In genomic region chr9:60216029-60216428, GRCm38 (mm10) we compare ENCODE assay signal across 21 mouse cellular contexts.
DNase-seq lines count a peak whose midpoint lies in the region; ATAC-seq lines count a peak whose summit lies in the region.
"Had no signal": no experiment of that assay in that cellular context is flagged by ENCODE, and none has a peak within 500 bp of the region (broad histone marks: within the 10 kb centered on the region; RNA-seq: fewer than 3 reads in every experiment).

No protein-coding gene starts in this region.

- H3K4me3 ChIP-seq in forebrain, embryonic 11.5 days (ENCODE audit: low read depth, low read length), result no peak overlapping the region
- no peak overlapping the region for H3K4me3 ChIP-seq in forebrain, embryonic 13.5 days
- H3K4me3 ChIP-seq: embryonic facial prominence, embryonic 10.5 days; forebrain, embryonic 15.5 days; heart, embryonic 13.5 days; hindbrain, embryonic 12.5 days had no signal

- H3K4me1 ChIP-seq in forebrain, embryonic 11.5 days (replicated peaks; ENCODE audit: control insufficient read depth, insufficient read depth, low read length), result no peaks in the 10 kb centered on the region
- no peaks in the 10 kb centered on the region for H3K4me1 ChIP-seq in forebrain, embryonic 13.5 days
- H3K4me1 ChIP-seq: forebrain, embryonic 15.5 days; hindbrain, embryonic 12.5 days had no signal

- peak; percentile 28 for DNase-seq in forebrain, embryonic 11.5 days (ENCODE audit: low spot score)
- DNase-seq in adrenal gland, adult (ENCODE audit: inconsistent age in 2 of 2, low spot score in 1 of 2), result peak; percentile 86 to 92
- DNase-seq in adrenal gland, postnatal 10 days, result peak; percentile 71
- DNase-seq in brain, adult 2 months (ENCODE audit: low read depth, low spot score), result peak; percentile 11
- no peak for DNase-seq in ovary, adult 18-20 months (ENCODE audit: low spot score)
- no peak for DNase-seq in cerebellum, adult 11-12 months
- DNase-seq in kidney, postnatal 25 days, result no peak
- DNase-seq: cerebellum, adult 2 months; cerebellum, postnatal 10 days; gastrocnemius, postnatal 36 days; heart, adult 11 months; heart, postnatal 4 days had no signal

- ATAC-seq in forebrain, embryonic 11.5 days (replicated peaks; ENCODE audit: low FRiP score), result no peak
- ATAC-seq in forebrain, embryonic 13.5 days, result no peak
- ATAC-seq: activated CD4-positive, CD25-positive, alpha-beta regulatory T cell, adult 4 months; forebrain, embryonic 15.5 days; hindbrain, embryonic 16.5 days; inflammation-experienced regulatory T-cells, adult 6 months; Patski had no signal

- no peak overlapping the region for H3K27ac ChIP-seq in forebrain, embryonic 11.5 days (ENCODE audit: low read depth, low read length)
- no peak overlapping the region for H3K27ac ChIP-seq in forebrain, embryonic 13.5 days
- H3K27ac ChIP-seq: embryonic facial prominence, embryonic 10.5 days; forebrain, embryonic 15.5 days; heart, embryonic 13.5 days; hindbrain, embryonic 12.5 days had no signal

- no peak overlapping the region for H3K4me2 ChIP-seq in forebrain, embryonic 11.5 days (ENCODE audit: low read depth, low read length, severe bottlenecking)
- H3K4me2 ChIP-seq in forebrain, embryonic 13.5 days, result no peak overlapping the region
- H3K4me2 ChIP-seq: forebrain, embryonic 15.5 days; heart, embryonic 13.5 days; hindbrain, embryonic 12.5 days had no signal

- H3K9ac ChIP-seq in forebrain, embryonic 11.5 days (ENCODE audit: low read length), result no peak overlapping the region
- H3K9ac ChIP-seq in forebrain, embryonic 13.5 days, result no peak overlapping the region
- H3K9ac ChIP-seq: forebrain, embryonic 15.5 days; heart, embryonic 13.5 days; hindbrain, embryonic 12.5 days had no signal

- H3K9me3 ChIP-seq in forebrain, embryonic 11.5 days (ENCODE audit: control insufficient read depth, low read length), result no peaks in the 10 kb centered on the region
- no peaks in the 10 kb centered on the region for H3K9me3 ChIP-seq in forebrain, embryonic 13.5 days (replicated peaks)
- H3K9me3 ChIP-seq: embryonic facial prominence, embryonic 10.5 days; forebrain, embryonic 15.5 days; heart, embryonic 13.5 days; hindbrain, embryonic 12.5 days had no signal

- 95% methylated on average over 6 of the region's 6 CpGs for WGBS in forebrain, embryonic 11.5 days
- WGBS in forebrain, embryonic 13.5 days, result 97% methylated on average over 6 of the region's 6 CpGs

- no peaks in the 10 kb centered on the region for H3K27me3 ChIP-seq in forebrain, embryonic 11.5 days (ENCODE audit: control insufficient read depth, insufficient read depth, low read length)
- no peaks in the 10 kb centered on the region for H3K27me3 ChIP-seq in forebrain, embryonic 13.5 days
- H3K27me3 ChIP-seq: forebrain, embryonic 15.5 days; heart, embryonic 13.5 days; hindbrain, embryonic 12.5 days; Patski had no signal

- no peaks in the 10 kb centered on the region for H3K36me3 ChIP-seq in forebrain, embryonic 11.5 days (ENCODE audit: control insufficient read depth, insufficient read depth, low read length)
- no peaks in the 10 kb centered on the region for H3K36me3 ChIP-seq in forebrain, embryonic 13.5 days (ENCODE audit: poor library complexity, severe bottlenecking)
- H3K36me3 ChIP-seq: embryonic facial prominence, embryonic 10.5 days; forebrain, embryonic 15.5 days; heart, embryonic 13.5 days; hindbrain, embryonic 12.5 days had no signal

Comparison
In these comparisons a context has a peak if more than half of its experiments do, and no peak if none do; other contexts are left out.
1. DNase-seq: peak in forebrain, embryonic 11.5 days (single experiment), adrenal gland, adult (2 of 2), adrenal gland, postnatal 10 days (single experiment) and brain, adult 2 months (single experiment); none in ovary, adult 18-20 months (single experiment), cerebellum, adult 11-12 months (single experiment) and kidney, postnatal 25 days (0 of 2).